Mouse (Mus musculus) E14TG2a.4 (cell line): ENCODE measurements around the gene Muc1.

Source experiments
- CTCF ChIP-seq: conservative IDR thresholded peaks from 2 replicates; pipeline ENCODE4 v1.5.1; 2014; ENCODE audit warnings: low read length
- POU5F1 ChIP-seq: IDR thresholded peaks from 2 replicates; pipeline ENCODE4 v1.6.1; 2014; ENCODE audit warnings: low read length, borderline replicate concordance

DNA sequence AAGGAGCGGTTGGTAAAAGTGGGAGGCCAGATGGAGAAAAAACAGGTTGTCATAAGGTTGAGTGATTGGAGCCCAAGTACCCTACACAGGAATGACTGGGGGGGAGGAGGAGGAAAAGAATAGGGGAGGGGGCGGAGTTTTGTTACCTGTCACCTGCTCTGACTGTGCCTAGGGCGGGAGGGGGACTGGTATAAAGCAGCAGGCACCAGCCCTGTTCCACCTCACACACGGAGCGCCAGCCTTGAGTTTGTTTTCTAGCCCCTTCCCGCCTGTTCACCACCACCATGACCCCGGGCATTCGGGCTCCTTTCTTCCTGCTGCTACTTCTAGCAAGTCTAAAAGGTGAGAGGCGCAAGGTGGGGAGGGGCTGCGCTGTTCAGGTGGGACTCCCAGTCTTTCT, at the start of gene Muc1:
- TF ChIP-seq CTCF: no peak
- no peak for TF ChIP-seq POU5F1
